Mouse (Mus musculus) Patski (cell line): ENCODE measurements around the gene Wipf3. TPM values are rescaled to one million over a fixed set of nuclear protein-coding genes. Genes with fewer than 3 reads are reported as not detected.

Experiments used
- ATAC-seq: fragments of 100-300 bp; one replicate; pipeline ENCODE4 v1.8.0; 2021
- CTCF ChIA-PET: fragments of 350-600 bp; sonication (Branson Sonifier 250); formaldehyde crosslinking; loops from one replicate; lab custom pipeline; 2022; ENCODE audit warnings: inconsistent platforms; lab: Charles Lee
- POLR2A ChIA-PET: fragments of 350-600 bp; sonication (Branson Sonifier 250); formaldehyde crosslinking; loops from one replicate; lab custom pipeline; 2022; ENCODE audit warnings: antibody characterized with exemption, inconsistent platforms; lab: Charles Lee
- DNase-seq: peaks from one replicate; pipeline ENCODE4 v3.0.0-alpha.2; 2011; ENCODE audit warnings: low read depth, low spot score
- H3K27me3 ChIP-seq: fragments of 371-371 bp; one replicate; pipeline ENCODE4 v1.5.1; 2021
- CTCF ChIP-seq: fragments of 100-300 bp; IDR thresholded peaks from one replicate; pipeline ENCODE4 v1.5.1; 2021
- in situ Hi-C: fragments of 300-500 bp; cut with MboI; formaldehyde crosslinking; loops from 3 replicates; pipeline ENCODE4 v1.11.1; 2018; ENCODE audit warnings: low pct_unique_long_range_greater_than_20kb, mixed read lengths
- polyA plus RNA-seq: library from polyadenylated mRNA; unstranded; gene quantifications from one replicate; pipeline ENCODE4 v1.2.3, GENCODE M21; 2021

Gene Wipf3
- polyA plus RNA-seq, 1 experiment from 2014 or later, result 4.5 TPM

- no peak for TF ChIP-seq CTCF
- in situ Hi-C loops, result no loop called here
- ATAC-seq, result no peak
- ChIA-PET POLR2A (interaction anchor here (0.8 kb wide), 1 partner anchor 12 kb away, joined by 3 read pairs; no protein-coding TSS in a partner anchor), CTCF (no interaction called here)
- no peaks in the 10 kb centered on the region for H3K27me3 ChIP-seq
- DNase-seq, result no peak
Measured at GRCm38 (mm10) chr6:54494612-54495398, 65.4 kb downstream of the Wipf3 start.

- no peak for ATAC-seq
- POLR2A ChIA-PET, result no interaction called here
- TF ChIP-seq CTCF, result no peak
Measured at GRCm38 (mm10) chr6:54496214-54496613, 66.8 kb downstream of the Wipf3 start.

GRCm38 (mm10) chr6:54502661-54503115 is 73.3 kb downstream of the Wipf3 start:
- ChIA-PET CTCF (interaction anchor here (1.3 kb wide), 1 partner anchor 112 kb away, joined by 3 read pairs; no protein-coding TSS in a partner anchor), POLR2A (no interaction called here)
- in situ Hi-C loops, result no loop called here
- no peak for DNase-seq
- no peaks in the 10 kb centered on the region for H3K27me3 ChIP-seq
- no peak for ATAC-seq
- TF ChIP-seq CTCF, result no peak

More at GRCm38 (mm10) chr6:54496214-54496613, 66.8 kb downstream of the Wipf3 start:
- CTCF ChIA-PET, result interaction anchor here (0.6 kb wide), 1 partner anchor 102 kb away, joined by 3 read pairs; no protein-coding TSS in a partner anchor
- no peak for DNase-seq
- no peaks in the 10 kb centered on the region for H3K27me3 ChIP-seq
- in situ Hi-C loops, result no loop called here

DNA sequence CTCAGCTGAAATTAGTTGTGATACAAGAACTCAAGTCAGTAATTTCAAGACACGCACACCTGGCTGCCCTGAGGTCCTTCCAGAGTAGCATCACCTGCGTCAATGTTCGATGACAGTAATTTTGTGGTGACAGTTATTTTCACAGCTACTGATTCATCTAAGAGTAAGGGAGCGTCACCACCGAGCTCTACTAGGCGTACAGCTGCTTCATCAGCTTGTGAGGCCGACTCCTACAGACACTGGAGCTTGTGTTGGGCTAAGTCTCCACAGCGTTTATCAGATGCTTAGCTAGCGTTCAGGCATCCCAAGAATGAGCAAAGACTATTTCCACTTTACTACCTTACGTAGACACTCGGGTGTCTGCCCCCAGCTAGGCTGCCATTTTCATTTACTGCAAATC is 76.9 kb downstream of the Wipf3 start:
- in situ Hi-C loops, result loop anchor here (5.0 kb wide), 1 partner anchor 119 kb away; no protein-coding TSS in a partner anchor

GRCm38 (mm10) chr6:54507002-54507401 is 77.6 kb downstream of the Wipf3 start:
- DNase-seq, result no peak
- CTCF ChIA-PET, result interaction anchor here (0.8 to 5.6 kb wide), 10 partner anchors 9 to 118 kb away, joined by 3 to 44 read pairs (median 4); no protein-coding TSS in a partner anchor

More for the DNA sequence above, 76.9 kb downstream of the Wipf3 start:
- peaks cover 2% of the 10 kb centered on the region for H3K27me3 ChIP-seq
- ATAC-seq (no peak), DNase-seq (no peak)
- no peak for TF ChIP-seq CTCF
- CTCF ChIA-PET, result interaction anchor here (1.0 to 5.6 kb wide), 6 partner anchors 10 to 114 kb away, joined by 3 to 44 read pairs (median 6); no protein-coding TSS in a partner anchor
- POLR2A ChIA-PET, result no interaction called here

DNA sequence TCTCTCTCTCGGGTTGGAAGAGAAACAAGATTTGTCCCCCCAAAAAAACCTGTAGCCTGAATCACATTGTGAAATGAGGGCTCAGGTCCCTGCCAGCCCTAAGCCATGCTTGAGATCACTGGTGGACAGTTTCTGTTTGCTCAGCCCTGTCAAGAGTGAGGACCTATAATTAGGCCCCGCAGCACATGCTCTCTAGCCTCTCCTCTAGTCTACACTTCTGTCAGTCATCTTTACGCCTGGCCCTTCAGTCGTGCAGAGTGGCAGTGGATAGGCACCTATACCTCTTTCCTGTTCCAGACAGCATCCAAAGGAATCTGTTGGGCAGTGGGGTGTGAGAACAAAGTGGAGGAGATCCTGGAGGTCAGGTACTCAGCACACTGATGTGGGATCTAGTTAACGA is 78.4 kb downstream of the Wipf3 start:
- no peak for TF ChIP-seq CTCF
- in situ Hi-C loops, result loop anchor here (5.0 kb wide), 1 partner anchor 121 kb away; no protein-coding TSS in a partner anchor
- CTCF ChIA-PET, result interaction anchor here (0.8 to 5.6 kb wide), 7 partner anchors 12 to 119 kb away, joined by 3 to 44 read pairs (median 5); no protein-coding TSS in a partner anchor
- peaks cover 2% of the 10 kb centered on the region for H3K27me3 ChIP-seq
- POLR2A ChIA-PET, result no interaction called here
- DNase-seq, result no peak
- ATAC-seq, result no peak

More at GRCm38 (mm10) chr6:54507002-54507401, 77.6 kb downstream of the Wipf3 start:
- no peak for ATAC-seq
- POLR2A ChIA-PET, result no interaction called here
- in situ Hi-C loops, result loop anchor here (5.0 kb wide), 1 partner anchor 120 kb away; no protein-coding TSS in a partner anchor
- peak; percentile 86 for TF ChIP-seq CTCF
- H3K27me3 ChIP-seq, result peaks cover 2% of the 10 kb centered on the region

GRCm38 (mm10) chr6:54508256-54508793 is 78.9 kb downstream of the Wipf3 start:
- ATAC-seq (no peak), DNase-seq (no peak)
- ChIA-PET POLR2A (no interaction called here), CTCF (interaction anchor here (1.2 to 5.6 kb wide), 3 partner anchors 22 to 119 kb away, joined by 3 to 44 read pairs (median 8); no protein-coding TSS in a partner anchor)
- peaks cover 2% of the 10 kb centered on the region for H3K27me3 ChIP-seq
- TF ChIP-seq CTCF, result no peak
- in situ Hi-C loops, result loop anchor here (5.0 kb wide), 1 partner anchor 121 kb away; no protein-coding TSS in a partner anchor

DNA sequence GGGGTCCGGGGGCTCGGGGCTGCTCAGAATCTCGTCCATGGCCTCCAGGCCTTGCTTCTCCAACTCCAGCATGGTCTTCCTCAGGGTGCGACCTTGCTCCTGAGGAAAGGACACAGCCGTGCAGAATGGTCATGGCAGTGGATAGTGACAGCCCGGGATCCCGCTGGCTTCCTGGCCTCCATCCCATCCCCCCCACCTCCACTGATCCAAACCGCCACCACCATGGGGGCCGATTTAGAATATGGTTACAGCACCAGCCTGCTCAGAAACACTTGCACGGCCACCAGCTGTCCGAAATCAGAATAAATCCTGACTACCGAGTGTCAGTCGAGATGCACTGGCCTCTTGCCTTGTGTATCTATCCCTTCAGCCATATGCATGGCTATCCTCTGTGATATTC is 79.9 kb downstream of the Wipf3 start:
- in situ Hi-C loops, result loop anchor here (5.0 kb wide), 1 partner anchor 122 kb away; no protein-coding TSS in a partner anchor
- ChIA-PET POLR2A (no interaction called here), CTCF (interaction anchor here (5.6 kb wide), 1 partner anchor 117 kb away, joined by 44 read pairs; no protein-coding TSS in a partner anchor)
- DNase-seq (no peak), ATAC-seq (no peak)
- H3K27me3 ChIP-seq, result peaks cover 2% of the 10 kb centered on the region
- TF ChIP-seq CTCF, result no peak

DNA sequence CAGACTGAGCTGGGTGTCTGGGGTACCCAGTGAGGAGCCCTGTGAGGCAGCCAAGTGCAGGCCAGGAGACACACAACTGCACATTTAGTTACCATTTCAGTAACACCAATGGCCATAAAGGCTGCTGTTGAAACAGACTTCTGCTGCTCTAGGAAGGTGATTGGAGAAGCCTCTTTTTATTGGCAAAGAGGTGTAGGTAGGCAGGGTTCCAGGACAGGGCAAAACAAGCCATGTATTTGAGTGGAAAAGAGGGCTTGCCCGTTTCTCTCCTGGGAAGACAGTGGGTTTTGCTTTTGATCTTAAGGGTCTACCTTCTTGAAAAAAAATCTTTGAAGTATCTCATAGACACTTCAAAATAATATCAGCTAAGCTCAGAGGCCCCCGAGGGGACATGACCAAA is 82.9 kb downstream of the Wipf3 start:
- ATAC-seq, result no peak

GRCm38 (mm10) chr6:54516512-54517134 is 87.2 kb downstream of the Wipf3 start:
- ATAC-seq (no peak), DNase-seq (no peak)
- in situ Hi-C loops, result no loop called here
- ChIA-PET POLR2A (no interaction called here), CTCF (interaction anchor here (0.9 kb wide), 1 partner anchor 10 kb away, joined by 3 read pairs; no protein-coding TSS in a partner anchor)
- H3K27me3 ChIP-seq, result no peaks in the 10 kb centered on the region
- no peak for TF ChIP-seq CTCF

More for the DNA sequence above, 82.9 kb downstream of the Wipf3 start:
- in situ Hi-C loops, result no loop called here
- no peak for TF ChIP-seq CTCF
- CTCF ChIA-PET, result no interaction called here
- DNase-seq, result no peak
- POLR2A ChIA-PET, result no interaction called here
- H3K27me3 ChIP-seq, result peaks cover 2% of the 10 kb centered on the region
